ENCODE assay signal across 9 mouse cellular contexts in genomic region chr13:41146271-41146670, GRCm38 (mm10). TPM values are rescaled to one million over a fixed set of nuclear protein-coding genes. Genes with fewer than 3 reads are reported as not detected.
A peak's percentile ranks its signal among the peaks of the same experiment; 100 is the strongest.
DNase-seq lines count a peak whose midpoint lies in the region; ATAC-seq and TF ChIP-seq lines count a peak whose summit lies in the region.
"Had no signal": no experiment of that assay in that cellular context is flagged by ENCODE, and none has a peak within 500 bp of the region (broad histone marks: within the 10 kb centered on the region; RNA-seq: fewer than 3 reads in every experiment).

No protein-coding gene starts in this region.

- TF ChIP-seq CTCF in small intestine, adult 2 months (IDR thresholded peaks at IDR 0.05; ENCODE audit: extremely low read depth, insufficient read length, insufficient replicate concordance, low read depth, low read length), result peak; percentile 68; the same call in 1 of the 2 replicates

- H3K4me1 ChIP-seq in forebrain, embryonic 14.5 days (ENCODE audit: control insufficient read depth, insufficient read depth, low read length), result no peaks in the 10 kb centered on the region
- no peaks in the 10 kb centered on the region for H3K4me1 ChIP-seq in forebrain, embryonic 12.5 days
- H3K4me1 ChIP-seq in ES-E14 (ENCODE audit: control insufficient read depth in 2 of 2, insufficient read depth in 2 of 2, low read length in 2 of 2, poor library complexity in 1 of 2), result peaks cover 4 to 16% of the 10 kb centered on the region in 2 experiments
- H3K4me1 ChIP-seq in small intestine, adult 2 months (ENCODE audit: control insufficient read depth, insufficient read depth, insufficient read length, low read length), result no peaks in the 10 kb centered on the region

- no peak overlapping the region for H3K4me2 ChIP-seq in forebrain, embryonic 14.5 days (ENCODE audit: low read length)
- H3K4me2 ChIP-seq in forebrain, embryonic 12.5 days, result no peak overlapping the region

- no peak for TF ChIP-seq POLR2A in small intestine, adult 2 months (IDR thresholded peaks at IDR 0.05; ENCODE audit: low read depth, low read length)

- no peak overlapping the region for H3K9ac ChIP-seq in forebrain, embryonic 14.5 days (ENCODE audit: low read length)
- no peak overlapping the region for H3K9ac ChIP-seq in forebrain, embryonic 12.5 days
- H3K9ac ChIP-seq in ES-E14 (ENCODE audit: insufficient read depth, low read depth, low read length, poor library complexity, severe bottlenecking), result no peak overlapping the region

- no peak overlapping the region for H3K27ac ChIP-seq in forebrain, embryonic 14.5 days (ENCODE audit: low read depth, low read length)
- no peak overlapping the region for H3K27ac ChIP-seq in forebrain, embryonic 12.5 days
- no peak overlapping the region; the same call in 1 of the 2 replicates for H3K27ac ChIP-seq in ES-E14 (ENCODE audit: insufficient read depth, low read depth, low read length, poor library complexity, severe bottlenecking)
- H3K27ac ChIP-seq in small intestine, adult 2 months (ENCODE audit: insufficient read depth, low read depth, low read length), result no peak overlapping the region

- WGBS in forebrain, embryonic 14.5 days, result 78% methylated on average over 10 of the region's 10 CpGs
- 79% methylated on average over 10 of the region's 10 CpGs for WGBS in forebrain, embryonic 12.5 days
- WGBS in small intestine, adult 2 months, result 68% methylated on average over 10 of the region's 10 CpGs

- H3K9me3 ChIP-seq in forebrain, embryonic 14.5 days (replicated peaks; ENCODE audit: control insufficient read depth, low read length), result no peaks in the 10 kb centered on the region
- no peaks in the 10 kb centered on the region for H3K9me3 ChIP-seq in forebrain, embryonic 12.5 days
- H3K9me3 ChIP-seq in ES-E14 (ENCODE audit: control insufficient read depth, insufficient read depth, low read depth, low read length), result no peaks in the 10 kb centered on the region

- H3K36me3 ChIP-seq in forebrain, embryonic 14.5 days (ENCODE audit: control insufficient read depth, insufficient read depth, low read length), result no peaks in the 10 kb centered on the region
- no peaks in the 10 kb centered on the region for H3K36me3 ChIP-seq in forebrain, embryonic 12.5 days (replicated peaks)
- no peaks in the 10 kb centered on the region for H3K36me3 ChIP-seq in ES-E14 (ENCODE audit: control insufficient read depth, insufficient read depth, low read length, poor library complexity, severe bottlenecking)
- H3K36me3 ChIP-seq in small intestine, adult 2 months (ENCODE audit: control insufficient read depth, insufficient read depth, low read length), result no peaks in the 10 kb centered on the region

- ATAC-seq in forebrain, embryonic 14.5 days, result no peak
- ATAC-seq in forebrain, embryonic 12.5 days (ENCODE audit: low FRiP score), result no peak
- ATAC-seq in cerebellum, adult (ENCODE audit: insufficient number of reproducible peaks, low FRiP score, low TSS enrichment), result peak; percentile 52; the same call in 1 of the 2 replicates

- DNase-seq in forebrain, embryonic 14.5 days (ENCODE audit: low spot score), result peak; percentile 62
- peak; percentile 91 for DNase-seq in ES-E14 (ENCODE audit: low read depth, low spot score)
- peak; percentile 28 to 85 for DNase-seq in frontal cortex, adult 2 months (ENCODE audit: extremely low spot score in 1 of 2, low spot score in 1 of 2)
- peak; percentile 42 to 87 for DNase-seq in layer of hippocampus, adult 18-20 months (ENCODE audit: low spot score in 2 of 2)
- DNase-seq in lung, postnatal 10 days, result peak; percentile 73

- H3K4me3 ChIP-seq in forebrain, embryonic 14.5 days (ENCODE audit: low read depth, low read length), result no peak overlapping the region
- no peak overlapping the region for H3K4me3 ChIP-seq in forebrain, embryonic 12.5 days (replicated peaks)
- peak overlapping the region in 1 of 2 experiments; percentile 27; a peak in 2 of 4 replicates for H3K4me3 ChIP-seq in ES-E14 (ENCODE audit: insufficient read depth in 1 of 2, low read depth in 1 of 2, low read length in 2 of 2, poor library complexity in 1 of 2, severe bottlenecking in 1 of 2)
- H3K4me3 ChIP-seq in small intestine, adult 2 months (ENCODE audit: low read depth, low read length), result no peak overlapping the region

- in situ Hi-C loops in ES-E14 (cut with MboI; ENCODE audit: low sequenced_read_pairs in 2 of 2, unreplicated experiment in 2 of 2), result no loop called here

- no peaks in the 10 kb centered on the region for H3K27me3 ChIP-seq in forebrain, embryonic 14.5 days (replicated peaks; ENCODE audit: control insufficient read depth, insufficient read depth, low read length)
- no peaks in the 10 kb centered on the region for H3K27me3 ChIP-seq in forebrain, embryonic 12.5 days
- H3K27me3 ChIP-seq in small intestine, adult 2 months (ENCODE audit: control insufficient read depth, insufficient read depth, low read length), result no peaks in the 10 kb centered on the region

TF ChIP-seq in ES-E14, 5 proteins besides CTCF, POLR2A, EP300 and RAD21:
- TF ChIP-seq HCFC1 (IDR thresholded peaks at IDR 0.05; ENCODE audit: borderline replicate concordance, insufficient read depth, low read length) (no peak), ZNF384 (IDR thresholded peaks at IDR 0.05; ENCODE audit: low read depth, low read length) (no peak), ZC3H11A (IDR thresholded peaks at IDR 0.05; ENCODE audit: borderline replicate concordance, low read depth, low read length) (peak; percentile 41; the same call in 1 of the 2 replicates)

RNA-seq across cellular contexts. Expression of gene Sycp2l, which starts 32.2 kb away (rescaled TPM):
- 0.08 TPM in 1 of 2 replicates, not detected in the other for polyA plus RNA-seq in forebrain, embryonic 14.5 days (2014; fragmentation: Nextera tagmentation; extraction: Ambion mirVana)
- polyA plus RNA-seq in forebrain, embryonic 12.5 days (2016; fragmentation: Nextera tagmentation; extraction: Ambion mirVana), result not detected in 2 replicates
- total RNA-seq in ES-E14 (2012; rRNA removed), result 0.85 and 2.0 TPM in 2 replicates
- 0.06 and 0.16 TPM in 2 replicates for polyA plus RNA-seq in frontal cortex, adult 2 months (2012; rRNA removed)
- total RNA-seq in layer of hippocampus, adult 18-20 months (2021), result under 1 TPM in 1 of 2 experiments, not detected in 1; 0.48 TPM
- polyA plus RNA-seq in small intestine, adult 2 months (2012; rRNA removed), result 0.04 TPM in 1 of 2 replicates, not detected in the other
- polyA plus RNA-seq: lung, embryonic 16.5 days had no signal

RNA-seq across cellular contexts. Expression of gene Gcm2, which starts 35.4 kb away (rescaled TPM):
- not detected in 2 replicates for polyA plus RNA-seq in forebrain, embryonic 14.5 days (2014; fragmentation: Nextera tagmentation; extraction: Ambion mirVana)
- not detected in 2 replicates for polyA plus RNA-seq in forebrain, embryonic 12.5 days (2016; fragmentation: Nextera tagmentation; extraction: Ambion mirVana)
- total RNA-seq in ES-E14 (2012; rRNA removed), result 0.37 and 0.40 TPM in 2 replicates
- polyA plus RNA-seq in frontal cortex, adult 2 months (2012; rRNA removed), result not detected in 2 replicates
- not detected for total RNA-seq in layer of hippocampus, adult 18-20 months (2021)
- not detected in 2 replicates for polyA plus RNA-seq in small intestine, adult 2 months (2012; rRNA removed)
- polyA plus RNA-seq: lung, embryonic 16.5 days had no signal
